ENCODE assay signal across 8 mouse cellular contexts in genomic region chr5:100258952-100259710, GRCm38 (mm10).
DNase-seq lines count a peak whose midpoint lies in the region; ATAC-seq and TF ChIP-seq lines count a peak whose summit lies in the region.

No protein-coding gene starts in this region.

- H3K9ac ChIP-seq in intestine, embryonic 14.5 days (ENCODE audit: low read length) = no peak overlapping the region
- H3K9ac ChIP-seq in intestine, postnatal 0 days (ENCODE audit: low read depth, low read length) = no peak overlapping the region
- H3K9ac ChIP-seq in hindbrain, embryonic 15.5 days = no peak overlapping the region
- no peak overlapping the region for H3K9ac ChIP-seq in stomach, embryonic 16.5 days (ENCODE audit: low read length)

- no peak for TF ChIP-seq CTCF in intestine, postnatal 0 days (IDR thresholded peaks at IDR 0.05; ENCODE audit: low read depth)
- no peak for TF ChIP-seq CTCF in thymus, adult 2 months (IDR thresholded peaks at IDR 0.05; ENCODE audit: borderline replicate concordance, control insufficient read depth, extremely low read depth, insufficient read depth, low read length, poor library complexity)

- ATAC-seq in intestine, embryonic 14.5 days (replicated peaks; ENCODE audit: low FRiP score, low TSS enrichment, low read depth) = no peak
- no peak for ATAC-seq in intestine, postnatal 0 days
- ATAC-seq in hindbrain, embryonic 15.5 days (ENCODE audit: low FRiP score, low read depth) = peak; percentile 23; the same call in 1 of the 2 replicates
- peak; percentile 53; the same call in 1 of the 2 replicates for ATAC-seq in stomach, embryonic 16.5 days (ENCODE audit: insufficient read depth, low FRiP score)

- no peaks in the 10 kb centered on the region for H3K27me3 ChIP-seq in intestine, embryonic 14.5 days (replicated peaks; ENCODE audit: control insufficient read depth, insufficient read depth, low read length)
- H3K27me3 ChIP-seq in intestine, postnatal 0 days (replicated peaks; ENCODE audit: control insufficient read depth, insufficient read depth, low read length) = no peaks in the 10 kb centered on the region
- no peaks in the 10 kb centered on the region for H3K27me3 ChIP-seq in thymus, adult 2 months (ENCODE audit: control insufficient read depth, insufficient read depth, low read length)
- no peaks in the 10 kb centered on the region for H3K27me3 ChIP-seq in hindbrain, embryonic 15.5 days
- H3K27me3 ChIP-seq in stomach, embryonic 16.5 days (ENCODE audit: control insufficient read depth, insufficient read depth, low read length) = no peaks in the 10 kb centered on the region

- H3K4me3 ChIP-seq in intestine, embryonic 14.5 days (ENCODE audit: low read depth, low read length) = no peak overlapping the region
- H3K4me3 ChIP-seq in intestine, postnatal 0 days (ENCODE audit: low read depth, low read length) = no peak overlapping the region
- no peak overlapping the region for H3K4me3 ChIP-seq in thymus, adult 2 months (ENCODE audit: control insufficient read depth, insufficient read depth, low read length)
- H3K4me3 ChIP-seq in hindbrain, embryonic 15.5 days = no peak overlapping the region
- H3K4me3 ChIP-seq in stomach, embryonic 16.5 days (replicated peaks; ENCODE audit: low read length) = no peak overlapping the region

- no peak for TF ChIP-seq POLR2A in thymus, adult 2 months (IDR thresholded peaks at IDR 0.05; ENCODE audit: control insufficient read depth, extremely low read depth, insufficient read depth, low read length, poor library complexity)

- H3K9me3 ChIP-seq in intestine, embryonic 14.5 days (ENCODE audit: control insufficient read depth, low read length) = no peaks in the 10 kb centered on the region
- H3K9me3 ChIP-seq in intestine, postnatal 0 days (ENCODE audit: control insufficient read depth) = no peaks in the 10 kb centered on the region
- no peaks in the 10 kb centered on the region for H3K9me3 ChIP-seq in hindbrain, embryonic 15.5 days
- no peaks in the 10 kb centered on the region for H3K9me3 ChIP-seq in stomach, embryonic 16.5 days (replicated peaks; ENCODE audit: control insufficient read depth, low read length)

- no peak overlapping the region for H3K4me2 ChIP-seq in intestine, embryonic 14.5 days (ENCODE audit: low read length)
- H3K4me2 ChIP-seq in intestine, postnatal 0 days (replicated peaks; ENCODE audit: low read depth) = no peak overlapping the region; the same call in 1 of the 2 replicates
- H3K4me2 ChIP-seq in hindbrain, embryonic 15.5 days = no peak overlapping the region
- peak overlapping the region; percentile 10; the same call in 1 of the 2 replicates for H3K4me2 ChIP-seq in stomach, embryonic 16.5 days (ENCODE audit: low read depth, low read length)

- 67% methylated on average over 12 of the region's 12 CpGs for WGBS in intestine, embryonic 14.5 days
- WGBS in intestine, postnatal 0 days = 67% methylated on average over 12 of the region's 12 CpGs
- 83% methylated on average over 12 of the region's 12 CpGs for WGBS in thymus, adult 2 months
- WGBS in hindbrain, embryonic 15.5 days = 55% methylated on average over 12 of the region's 12 CpGs
- WGBS in stomach, embryonic 16.5 days = 49% methylated on average over 12 of the region's 12 CpGs

- 0 out of 2 replicates have a peak, but pooled peaks cover 5% of the 10 kb centered on the region for H3K4me1 ChIP-seq in intestine, embryonic 14.5 days (replicated peaks; ENCODE audit: control insufficient read depth, insufficient read depth, low read length)
- H3K4me1 ChIP-seq in intestine, postnatal 0 days (replicated peaks; ENCODE audit: control insufficient read depth, insufficient read depth, low read length) = no peaks in the 10 kb centered on the region
- H3K4me1 ChIP-seq in thymus, adult 2 months (replicated peaks; ENCODE audit: control insufficient read depth, insufficient read depth, low read length) = no peaks in the 10 kb centered on the region
- no peaks in the 10 kb centered on the region; the same call in 1 of the 2 replicates for H3K4me1 ChIP-seq in hindbrain, embryonic 15.5 days (replicated peaks)
- 0 out of 2 replicates have a peak, but pooled peaks cover 7% of the 10 kb centered on the region for H3K4me1 ChIP-seq in stomach, embryonic 16.5 days (ENCODE audit: control insufficient read depth, insufficient read depth, low read length)

- peak; percentile 66 for DNase-seq in intestine, embryonic 14.5 days (ENCODE audit: low spot score)
- no peak for DNase-seq in thymus, adult 2 months
- no peak for DNase-seq in thymus, postnatal 0 days (ENCODE audit: low spot score)
- no peak for DNase-seq in B cell, adult 2 months
- no peak for DNase-seq in urinary bladder, adult 2 months (ENCODE audit: low spot score)

- no peaks in the 10 kb centered on the region for H3K36me3 ChIP-seq in intestine, embryonic 14.5 days (ENCODE audit: control insufficient read depth, insufficient read depth, low read length)
- no peaks in the 10 kb centered on the region for H3K36me3 ChIP-seq in intestine, postnatal 0 days (ENCODE audit: control insufficient read depth, insufficient read depth)
- H3K36me3 ChIP-seq in thymus, adult 2 months (ENCODE audit: control insufficient read depth, insufficient read depth, low read length) = no peaks in the 10 kb centered on the region
- H3K36me3 ChIP-seq in hindbrain, embryonic 15.5 days = no peaks in the 10 kb centered on the region
- H3K36me3 ChIP-seq in stomach, embryonic 16.5 days (ENCODE audit: control insufficient read depth, insufficient read depth, low read length) = no peaks in the 10 kb centered on the region

- H3K27ac ChIP-seq in intestine, embryonic 14.5 days (ENCODE audit: low read depth) = peak overlapping the region; percentile 54
- H3K27ac ChIP-seq in intestine, postnatal 0 days (ENCODE audit: low read depth, low read length) = no peak overlapping the region
- H3K27ac ChIP-seq in thymus, adult 2 months (ENCODE audit: control insufficient read depth, insufficient read depth, low read length) = peak overlapping the region; percentile 45; the same call in 1 of the 2 replicates
- H3K27ac ChIP-seq in hindbrain, embryonic 15.5 days (replicated peaks) = no peak overlapping the region; the same call in 1 of the 2 replicates
- peak overlapping the region; percentile 55; the same call in 1 of the 2 replicates for H3K27ac ChIP-seq in stomach, embryonic 16.5 days (ENCODE audit: low read length)

Comparison
In these comparisons a context has a peak if more than half of its experiments do, and no peak if none do; other contexts are left out.
1. H3K27ac ChIP-seq: peak in intestine, embryonic 14.5 days (single experiment), thymus, adult 2 months (single experiment) and stomach, embryonic 16.5 days (single experiment); none in intestine, postnatal 0 days (single experiment) and hindbrain, embryonic 15.5 days (single experiment).
2. ATAC-seq: peak in hindbrain, embryonic 15.5 days (single experiment) and stomach, embryonic 16.5 days (single experiment); none in intestine, embryonic 14.5 days (single experiment) and intestine, postnatal 0 days (single experiment).